Mouse (Mus musculus): ENCODE results near the gene Siah1b.

- no peak for TF ChIP-seq POLR2A (IDR thresholded peaks at IDR 0.05; ENCODE audit: borderline replicate concordance, low read depth, low read length)
- TF ChIP-seq CTCF (IDR thresholded peaks at IDR 0.05; ENCODE audit: low read depth, low read length), result no peak
These were observed 17.1 kb upstream of the Siah1b start for GRCm38 (mm10) chrX:164093435-164093834.
